Mouse (Mus musculus) midbrain, embryonic 11.5 days (tissue): Measurements from ENCODE around the gene Rrp1b. TPM values are rescaled to one million over a fixed set of nuclear protein-coding genes. Genes with fewer than 3 reads are reported as not detected.

Source experiments
- ATAC-seq: fragments of 200-750 bp; cut with Nextera tagmentation; 2 replicates; pipeline ENCODE4 v1.8.0; 2017; ENCODE audit warnings: moderate TSS enrichment, moderate library complexity; ENCODE audit not compliant: low FRiP score
- DNase-seq: peaks from one replicate; pipeline ENCODE4 v3.0.0; 2015; ENCODE audit warnings: low spot score; ENCODE audit errors: missing footprints
- H3K27ac ChIP-seq: fragments of 300-500 bp; sonication (generic); 2 replicates; pipeline ENCODE4 v1.5.1; 2014; ENCODE audit warnings: low read depth, low read length
- H3K27me3 ChIP-seq: fragments of 300-500 bp; sonication (generic); 2 replicates; pipeline ENCODE4 v1.6.1; 2014; ENCODE audit warnings: mild to moderate bottlenecking, low read length, moderate library complexity, mixed read lengths; ENCODE audit not compliant: control insufficient read depth, insufficient read depth
- H3K36me3 ChIP-seq: fragments of 300-500 bp; sonication (generic); 2 replicates; pipeline ENCODE4 v1.6.1; 2014; ENCODE audit warnings: mild to moderate bottlenecking, low read length, moderate library complexity, mixed read lengths; ENCODE audit not compliant: control insufficient read depth, insufficient read depth
- H3K4me1 ChIP-seq: fragments of 300-500 bp; sonication (generic); 2 replicates; pipeline ENCODE4 v1.6.1; 2014; ENCODE audit warnings: low read length; ENCODE audit not compliant: control insufficient read depth, insufficient read depth
- H3K4me2 ChIP-seq: fragments of 300-500 bp; sonication (generic); 2 replicates; pipeline ENCODE4 v1.6.1; 2014; ENCODE audit warnings: mild to moderate bottlenecking, moderate library complexity
- H3K4me3 ChIP-seq: fragments of 300-500 bp; sonication (generic); 2 replicates; pipeline ENCODE4 v1.5.1; 2014; ENCODE audit warnings: low read depth, low read length
- H3K9ac ChIP-seq: fragments of 300-500 bp; sonication (generic); 2 replicates; pipeline ENCODE4 v1.6.1; 2014; ENCODE audit warnings: low read length
- H3K9me3 ChIP-seq: fragments of 300-500 bp; sonication (generic); 2 replicates; pipeline ENCODE4 v1.6.1; 2016; ENCODE audit warnings: low read length; ENCODE audit not compliant: control insufficient read depth
- WGBS: fragments of 180-500 bp; shearing (Covaris S2); extraction: QIAGEN DNeasy Blood & Tissue Kit; methylation state at CpG from one replicate; pipeline ENCODE4 v1.1.7; 2014; 5-methylcytosine and 5-hydroxymethylcytosine counted together
- polyA plus RNA-seq: library from polyadenylated mRNA; unstranded; fragments of >200 nt; fragmentation: Nextera tagmentation; extraction: Ambion mirVana; gene quantifications from 2 replicates; pipeline ENCODE4 v1.2.1, GENCODE M21; 2014

Rrp1b gene
- polyA plus RNA-seq, 1 experiment from 2014 or later: 51.2 TPM

DNA sequence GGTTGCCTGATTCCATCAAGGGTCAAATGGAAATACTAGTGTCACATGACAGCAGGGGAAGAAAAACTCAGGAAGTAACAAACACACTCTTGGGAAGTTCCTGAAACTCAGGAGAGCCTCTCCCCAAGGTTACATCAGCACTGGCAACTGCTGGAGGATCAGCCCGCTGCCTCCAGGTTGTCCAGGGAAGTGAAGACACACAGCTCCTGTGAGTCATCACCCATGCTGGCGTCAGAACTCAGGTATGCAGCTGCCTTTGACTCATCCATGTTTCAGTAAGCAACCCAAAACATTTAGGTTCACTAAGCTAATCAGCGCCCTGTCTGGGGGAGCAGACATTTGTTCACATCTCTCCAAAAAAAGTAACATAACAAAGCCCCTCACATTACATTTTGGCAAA lies 32.6 kb upstream of the Rrp1b start:
- H3K27ac ChIP-seq: no peak overlapping the region
- 87% methylated on average over 3 of the region's 3 CpGs for WGBS
- H3K36me3 ChIP-seq: no peaks in the 10 kb centered on the region

DNA sequence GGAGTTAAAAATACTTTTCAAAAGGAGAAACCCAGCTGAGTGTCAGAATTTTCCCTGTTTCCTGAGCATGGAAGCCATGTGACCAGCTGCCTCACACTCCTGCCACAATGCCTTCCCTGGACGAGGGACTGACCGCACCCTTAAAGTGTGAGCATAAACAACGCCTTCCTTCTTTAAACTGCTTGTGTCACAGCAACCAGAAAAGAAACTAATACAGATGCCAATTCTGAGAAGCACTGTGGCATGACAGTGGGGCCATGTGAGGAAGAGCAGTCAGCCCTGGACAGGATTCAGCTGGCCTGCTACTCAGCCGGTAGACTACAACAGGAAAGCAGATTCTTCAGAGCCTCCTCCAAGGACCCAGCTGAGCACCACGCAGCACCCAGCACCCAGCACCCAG lies 29.1 kb upstream of the Rrp1b start:
- H3K9me3 ChIP-seq: no peaks in the 10 kb centered on the region

More for the DNA sequence above, 32.6 kb upstream of the Rrp1b start:
- no peak overlapping the region for H3K4me3 ChIP-seq
- DNase-seq (no peak), ATAC-seq (no peak)
- no peaks in the 10 kb centered on the region for H3K9me3 ChIP-seq
- no peaks in the 10 kb centered on the region for H3K4me1 ChIP-seq
- no peak overlapping the region for H3K4me2 ChIP-seq
- H3K27me3 ChIP-seq: no peaks in the 10 kb centered on the region
- H3K9ac ChIP-seq: no peak overlapping the region

DNA sequence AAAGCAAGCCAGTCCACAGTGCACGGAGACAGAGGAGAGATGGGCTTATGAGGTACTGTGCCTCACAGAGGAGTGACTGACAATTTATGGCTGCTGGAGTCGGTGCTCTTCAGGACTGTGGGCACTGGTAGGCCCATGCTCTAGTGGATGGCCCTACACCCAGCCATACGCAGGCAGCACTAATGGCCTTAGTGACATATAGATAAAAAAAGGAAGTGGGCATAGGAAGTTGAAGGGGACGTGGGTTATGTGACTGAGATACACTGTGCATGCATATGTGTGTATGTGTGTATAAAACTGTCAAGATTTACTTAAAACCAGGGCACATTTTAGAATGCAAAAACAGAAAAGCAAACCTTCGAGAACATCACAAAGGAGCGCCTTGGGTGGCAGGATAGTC lies 24.2 kb upstream of the Rrp1b start:
- Histone ChIP-seq H3K9me3 (no peaks in the 10 kb centered on the region), H3K36me3 (no peaks in the 10 kb centered on the region), H3K4me3 (no peak overlapping the region), H3K27ac (no peak overlapping the region), H3K4me1 (no peaks in the 10 kb centered on the region), H3K4me2 (no peak overlapping the region), H3K27me3 (no peaks in the 10 kb centered on the region), H3K9ac (no peak overlapping the region)
- no peak for ATAC-seq
- 80% methylated on average over 6 of the region's 6 CpGs for WGBS
- DNase-seq: no peak

More for the DNA sequence above, 29.1 kb upstream of the Rrp1b start:
- WGBS: 84% methylated on average over 5 of the region's 5 CpGs
- Histone ChIP-seq H3K27ac (no peak overlapping the region), H3K4me3 (no peak overlapping the region), H3K4me2 (no peak overlapping the region), H3K36me3 (no peaks in the 10 kb centered on the region), H3K4me1 (no peaks in the 10 kb centered on the region), H3K9ac (no peak overlapping the region), H3K27me3 (no peaks in the 10 kb centered on the region)
- no peak for ATAC-seq
- DNase-seq: no peak

DNA sequence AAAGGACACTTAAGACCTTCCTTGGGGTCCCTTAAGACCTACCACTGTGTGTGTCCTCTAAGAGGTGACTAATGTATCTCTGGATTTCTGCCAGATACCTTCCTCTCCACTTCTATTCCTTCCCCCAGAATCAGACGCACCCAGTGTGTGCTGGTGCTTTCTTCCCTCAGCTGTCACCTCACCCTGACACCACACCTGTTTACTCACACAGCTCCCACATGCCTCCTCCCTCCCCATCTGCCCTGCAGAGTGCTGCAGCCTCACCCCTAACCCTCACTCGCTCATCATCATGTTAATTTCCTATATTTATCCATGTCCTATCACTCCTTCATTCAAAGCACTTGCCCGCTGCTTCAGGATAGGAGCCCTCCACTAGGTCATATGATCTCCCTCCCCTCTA lies 23.6 kb upstream of the Rrp1b start:
- H3K4me1 ChIP-seq: no peaks in the 10 kb centered on the region
- no peaks in the 10 kb centered on the region for H3K36me3 ChIP-seq
- H3K9ac ChIP-seq: no peak overlapping the region
- H3K27ac ChIP-seq: no peak overlapping the region
- no peak overlapping the region for H3K4me2 ChIP-seq
- H3K27me3 ChIP-seq: no peaks in the 10 kb centered on the region
- 74% methylated on average over 3 of the region's 3 CpGs for WGBS
- ATAC-seq: no peak
- H3K9me3 ChIP-seq: no peaks in the 10 kb centered on the region
- no peak for DNase-seq
- H3K4me3 ChIP-seq: no peak overlapping the region

DNA sequence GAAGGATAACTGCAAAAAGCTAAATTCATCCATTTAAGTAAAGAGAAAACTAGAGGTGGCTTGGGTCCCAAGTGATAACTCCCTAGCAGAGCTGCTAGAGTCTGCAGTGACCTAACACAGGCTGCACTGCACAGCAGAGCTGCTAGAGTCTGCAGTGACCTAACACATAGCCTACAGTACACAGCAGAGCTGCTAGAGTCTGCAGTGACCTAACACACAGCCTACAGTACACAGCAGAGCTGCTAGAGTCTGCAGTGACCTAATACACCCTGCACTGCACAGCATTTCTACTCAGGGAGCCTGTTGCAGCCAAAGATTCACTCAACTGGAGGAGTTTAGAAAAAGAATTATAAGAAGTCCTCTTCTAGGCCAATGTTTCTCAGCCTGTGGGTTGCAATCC lies 22.2 kb upstream of the Rrp1b start:
- ATAC-seq: no peak
- no peak overlapping the region for H3K9ac ChIP-seq

DNA sequence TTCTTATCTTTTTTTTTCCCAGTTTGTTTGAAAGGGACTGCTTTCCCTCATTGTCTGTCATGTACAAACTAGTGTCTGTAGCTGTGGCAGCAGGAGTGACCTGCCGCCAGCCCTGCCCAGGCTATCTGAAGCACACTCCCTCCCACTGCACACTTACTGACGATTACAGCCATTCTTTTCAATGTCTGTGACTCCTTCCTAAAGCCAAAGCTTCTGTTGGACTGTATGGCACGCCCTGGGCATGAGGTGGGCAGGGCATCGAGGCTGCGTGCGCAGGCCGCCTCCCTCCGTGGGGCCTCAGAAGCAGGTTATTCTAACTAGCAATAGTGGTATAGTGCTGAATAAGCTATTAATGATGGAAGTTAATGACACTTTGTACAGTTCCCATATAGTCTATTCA lies 19.4 kb upstream of the Rrp1b start:
- no peak for DNase-seq
- no peak for ATAC-seq
- H3K36me3 ChIP-seq: no peaks in the 10 kb centered on the region
- no peaks in the 10 kb centered on the region for H3K9me3 ChIP-seq
- no peak overlapping the region for H3K27ac ChIP-seq
- no peak overlapping the region for H3K4me3 ChIP-seq
- no peak overlapping the region for H3K9ac ChIP-seq
- 91% methylated on average over 8 of the region's 8 CpGs for WGBS
- H3K27me3 ChIP-seq: no peaks in the 10 kb centered on the region
- H3K4me1 ChIP-seq: no peaks in the 10 kb centered on the region
- no peak overlapping the region for H3K4me2 ChIP-seq

More for the DNA sequence above, 22.2 kb upstream of the Rrp1b start:
- H3K4me3 ChIP-seq: no peak overlapping the region
- H3K36me3 ChIP-seq: no peaks in the 10 kb centered on the region
- H3K9me3 ChIP-seq: no peaks in the 10 kb centered on the region
- no peak overlapping the region for H3K27ac ChIP-seq
- H3K4me2 ChIP-seq: no peak overlapping the region
- no peaks in the 10 kb centered on the region for H3K27me3 ChIP-seq
- DNase-seq: no peak
- no peaks in the 10 kb centered on the region for H3K4me1 ChIP-seq

DNA sequence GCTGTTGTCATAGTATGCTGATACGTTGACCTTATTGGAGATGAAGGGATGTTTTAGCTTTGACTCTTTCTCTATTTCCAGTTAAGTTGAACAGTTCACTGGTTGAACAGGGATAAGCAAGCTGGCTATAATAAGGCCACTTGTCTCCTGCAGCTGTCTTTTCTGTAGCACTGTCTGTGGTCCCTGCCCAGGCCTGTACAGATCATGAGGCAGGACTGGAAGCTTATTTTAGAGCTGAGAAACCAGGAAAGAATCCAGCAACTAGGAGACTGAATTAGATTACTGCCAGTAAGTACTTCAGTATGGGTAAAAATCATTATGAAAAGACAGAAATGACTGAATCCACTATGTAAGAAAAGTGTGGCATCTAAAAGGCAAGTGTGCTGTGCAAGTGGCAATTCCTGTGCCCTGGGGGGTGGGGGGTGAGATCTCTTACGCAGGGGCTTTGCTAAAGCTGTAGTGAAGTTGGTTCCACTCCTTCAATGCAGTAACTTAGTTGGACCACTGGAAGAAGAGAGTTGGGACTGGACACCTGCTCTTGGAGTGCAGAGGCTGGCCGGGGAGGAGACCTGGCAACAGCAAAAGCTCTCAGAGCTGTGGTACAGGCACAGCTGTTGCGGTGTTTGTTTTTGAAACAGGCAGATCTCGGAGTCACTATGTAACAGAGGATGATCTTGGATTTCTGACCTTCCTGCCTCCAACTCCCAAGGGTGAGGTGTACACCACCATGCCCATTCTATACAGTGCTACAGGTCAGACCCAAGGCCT lies 17.6 kb upstream of the Rrp1b start:
- no peak overlapping the region for H3K27ac ChIP-seq
- no peak overlapping the region for H3K9ac ChIP-seq
- WGBS: 80% methylated on average over 5 of the region's 5 CpGs
- no peaks in the 10 kb centered on the region for H3K4me1 ChIP-seq
- ATAC-seq (no peak), DNase-seq (no peak)
- H3K36me3 ChIP-seq: no peaks in the 10 kb centered on the region
- H3K4me3 ChIP-seq: no peak overlapping the region
- no peak overlapping the region for H3K4me2 ChIP-seq
- no peaks in the 10 kb centered on the region for H3K9me3 ChIP-seq
- no peaks in the 10 kb centered on the region for H3K27me3 ChIP-seq

DNA sequence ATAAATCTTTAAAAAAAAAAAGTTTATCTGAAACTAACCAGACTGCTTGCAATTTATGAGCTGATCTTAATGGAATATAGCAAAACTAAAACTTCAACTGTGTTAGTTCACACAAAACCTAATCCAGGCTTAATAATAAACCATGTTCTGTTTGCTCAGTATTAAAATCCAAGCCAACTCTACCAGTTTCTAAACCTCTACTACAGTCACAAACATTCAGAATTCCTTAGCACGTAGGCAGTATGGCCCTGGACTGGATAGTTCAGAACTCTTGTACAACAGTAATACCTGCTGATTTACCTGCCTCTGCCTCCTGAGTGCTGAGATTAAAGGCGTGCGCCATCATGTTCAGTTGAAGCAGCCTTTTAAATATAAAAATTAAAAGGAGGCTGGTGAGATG lies 13.9 kb upstream of the Rrp1b start:
- no peaks in the 10 kb centered on the region for H3K36me3 ChIP-seq
- H3K27me3 ChIP-seq: no peaks in the 10 kb centered on the region
- DNase-seq (no peak), ATAC-seq (no peak)
- H3K27ac ChIP-seq: no peak overlapping the region
- H3K9me3 ChIP-seq: no peaks in the 10 kb centered on the region
- H3K4me3 ChIP-seq: no peak overlapping the region
- H3K4me2 ChIP-seq: no peak overlapping the region
- WGBS: 91% methylated on average over 3 of the region's 3 CpGs
- no peak overlapping the region for H3K9ac ChIP-seq
- H3K4me1 ChIP-seq: no peaks in the 10 kb centered on the region

DNA sequence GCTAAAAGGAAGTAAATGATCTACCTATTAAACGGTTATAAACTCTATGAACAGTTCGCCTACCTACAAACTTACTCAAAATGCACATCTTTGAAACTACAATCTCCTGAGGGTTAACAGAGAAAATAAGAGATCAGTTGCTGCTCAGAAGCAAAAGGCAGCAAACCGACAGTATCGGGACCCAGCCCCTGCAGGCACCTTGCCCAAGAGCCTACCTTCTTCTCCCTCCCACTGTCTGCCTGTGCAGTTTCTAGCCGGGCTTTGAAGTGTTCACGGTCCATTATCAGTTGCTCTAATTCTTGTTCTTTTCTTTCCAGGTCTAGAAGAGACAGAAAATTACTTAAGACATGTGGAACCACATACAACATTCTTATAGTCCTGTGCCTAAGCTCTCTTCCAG lies 13.3 kb upstream of the Rrp1b start:
- H3K36me3 ChIP-seq: no peaks in the 10 kb centered on the region
- ATAC-seq (no peak), DNase-seq (no peak)
- no peaks in the 10 kb centered on the region for H3K9me3 ChIP-seq
- no peaks in the 10 kb centered on the region for H3K4me1 ChIP-seq
- WGBS: 77% methylated on average over 6 of the region's 6 CpGs
- no peaks in the 10 kb centered on the region for H3K27me3 ChIP-seq
- no peak overlapping the region for H3K4me2 ChIP-seq
- H3K9ac ChIP-seq: no peak overlapping the region
- no peak overlapping the region for H3K27ac ChIP-seq
- H3K4me3 ChIP-seq: no peak overlapping the region
